Mouse (Mus musculus): ENCODE data around the gene Pecr.

- TF ChIP-seq CTCF (IDR thresholded peaks at IDR 0.05; ENCODE audit: low read depth, low read length) (0 out of 2 replicates have a peak, but pooled peaks have one; percentile 20), POLR2A (IDR thresholded peaks at IDR 0.05; ENCODE audit: borderline replicate concordance, low read depth, low read length) (no peak)
These were observed 72.1 kb downstream of the Pecr start, which contains the start of gene Mreg for GRCm38 (mm10) chr1:72211701-72212699.

All from bone marrow macrophage, adult 2 months (primary cell).